Mouse (Mus musculus) heart, postnatal 10 days (tissue): Measurements from ENCODE around the gene Pxdn. TPM values are rescaled to one million over a fixed set of nuclear protein-coding genes. Genes with fewer than 3 reads are reported as not detected.

Experiments used
- DNase-seq, 2 experiments: peaks; one replicate each; pipeline ENCODE4 v3.0.0; 2021
- intact Hi-C: fragments of 180-260 bp; cut with DNase I; formaldehyde crosslinking; loops from one replicate; pipeline ENCODE4 v1.15.1; 2025
- total RNA-seq, 2 experiments: library from RNA; stranded (reverse); gene quantifications; 2 replicates each; pipeline ENCODE4 v1.2.3; 2021

Pxdn gene
- total RNA-seq, 2 experiments from 2014 or later, result 212 to 245 TPM

DNA sequence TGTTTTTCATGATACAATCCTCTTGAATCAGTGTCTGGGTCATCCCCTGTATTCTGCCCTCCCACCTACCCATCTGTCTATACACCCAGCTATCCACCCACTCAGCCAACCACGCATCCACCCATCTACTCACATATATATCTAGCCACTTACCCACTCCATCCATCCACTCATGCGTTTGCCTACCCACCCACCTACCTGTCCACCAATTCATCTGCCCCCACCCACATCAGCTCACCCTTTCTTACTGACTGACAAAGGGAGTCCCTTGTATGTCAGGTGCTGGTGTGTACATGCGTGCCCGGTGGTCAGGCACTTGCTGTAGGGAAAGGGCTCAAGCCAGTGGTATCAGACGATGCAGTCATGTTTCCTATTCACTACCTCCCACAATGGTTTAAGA is 14.1 kb downstream of the Pxdn start:
- intact Hi-C loops, result no loop called here
- no peak for DNase-seq

DNA sequence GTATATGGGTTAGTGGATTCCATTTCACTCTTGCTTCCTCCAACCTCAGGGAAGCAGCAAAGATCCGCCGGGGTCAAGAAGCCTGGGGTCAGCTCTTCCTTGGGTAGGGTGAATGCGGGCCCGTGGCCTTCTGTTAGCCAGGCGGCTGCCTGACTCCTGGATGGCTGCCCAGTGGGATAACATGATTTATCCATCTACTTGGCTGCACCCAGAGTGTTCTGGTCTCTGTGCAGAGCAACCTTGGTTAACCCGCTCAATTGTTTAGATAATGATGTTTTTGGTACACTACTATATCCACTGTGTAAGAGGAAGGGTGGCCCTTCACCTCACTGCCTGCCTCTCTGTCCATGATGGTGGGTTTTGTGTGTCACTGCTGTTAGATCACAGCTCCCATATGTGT is 14.7 kb downstream of the Pxdn start:
- peak; percentile 75 for DNase-seq
- intact Hi-C loops, result no loop called here

DNA sequence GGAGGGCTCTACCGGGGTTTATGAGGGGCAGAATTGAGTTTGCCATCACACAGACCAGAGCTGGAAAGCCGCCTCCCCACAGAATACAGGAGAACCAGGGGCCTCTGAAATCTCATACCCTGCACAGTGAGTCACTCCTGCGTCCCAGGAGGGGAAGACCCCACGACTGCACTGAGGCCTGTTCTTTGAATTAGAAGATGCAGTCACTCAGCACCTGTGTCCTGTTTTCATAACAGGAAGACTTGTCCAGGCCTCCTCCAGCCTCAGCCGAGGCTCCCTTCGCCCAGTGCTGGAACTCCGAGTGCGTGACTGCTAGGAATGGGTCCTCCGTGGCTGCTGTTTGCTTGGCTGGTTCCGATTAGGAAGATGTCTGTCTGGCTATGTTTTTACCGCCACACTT is 16.6 kb downstream of the Pxdn start:
- DNase-seq, result peak in 1 of 2 experiments; percentile 56
- intact Hi-C loops, result no loop called here

DNA sequence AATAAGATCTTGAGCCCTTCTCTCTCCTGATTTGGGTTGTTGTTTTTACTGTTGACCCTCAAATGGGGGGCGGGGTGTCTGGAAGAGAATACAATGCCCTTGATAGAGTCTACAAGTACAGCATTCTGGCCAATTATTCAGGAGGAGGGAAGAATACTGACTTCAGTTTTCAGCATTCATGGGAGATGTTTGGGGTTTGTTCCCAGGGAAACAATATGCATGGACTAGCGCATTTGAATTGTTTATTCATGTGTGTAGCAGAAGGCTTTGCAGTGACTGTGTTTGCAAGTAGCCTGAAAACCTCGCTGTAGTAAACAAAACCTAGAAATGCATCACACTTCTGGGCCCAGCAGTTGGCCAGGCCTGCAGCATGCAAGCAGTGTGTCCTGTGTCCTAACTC is 17.1 kb downstream of the Pxdn start:
- DNase-seq, result no peak

DNA sequence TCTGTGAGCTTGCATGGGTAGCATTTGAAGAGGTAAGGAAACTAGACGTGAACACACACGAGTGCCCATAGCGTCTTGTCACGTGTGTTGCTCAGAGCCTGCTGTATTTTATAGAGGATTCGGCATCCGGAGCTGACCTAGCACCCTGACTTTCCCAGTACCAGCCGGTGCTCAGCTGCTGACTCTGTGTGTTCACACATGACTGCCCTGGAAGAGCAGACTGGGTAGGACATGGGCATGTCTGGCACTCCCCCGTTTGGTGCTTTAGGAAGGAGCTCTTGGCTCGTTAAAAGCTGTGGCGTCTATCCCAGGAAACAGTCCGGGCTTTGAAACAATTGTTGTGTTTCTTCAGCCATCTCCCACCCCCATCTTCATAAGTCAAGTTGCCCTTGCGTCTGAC is 19.6 kb downstream of the Pxdn start:
- intact Hi-C loops, result no loop called here
- no peak for DNase-seq

More for the DNA sequence above, 17.1 kb downstream of the Pxdn start:
- intact Hi-C loops, result no loop called here

DNA sequence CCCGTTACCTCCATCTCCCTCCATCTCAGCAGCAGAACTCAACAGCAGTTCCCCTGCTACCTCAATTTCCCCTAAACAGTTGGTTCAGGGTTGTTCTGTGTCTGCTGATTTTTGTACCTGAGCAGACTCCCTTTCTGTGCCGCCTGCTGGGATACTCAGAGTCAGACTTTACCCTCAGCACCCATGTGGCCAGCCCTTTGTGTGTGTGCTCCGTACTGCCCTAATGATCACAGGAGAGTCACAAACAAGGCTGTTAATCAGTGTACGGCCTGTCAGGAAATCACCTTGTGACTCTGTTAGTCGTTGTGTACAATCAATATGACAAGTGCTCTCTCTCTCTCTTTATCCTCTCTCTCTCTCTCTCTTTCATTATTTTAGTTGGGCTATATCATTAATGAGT is 21.2 kb downstream of the Pxdn start:
- intact Hi-C loops, result no loop called here
- DNase-seq, result no peak

DNA sequence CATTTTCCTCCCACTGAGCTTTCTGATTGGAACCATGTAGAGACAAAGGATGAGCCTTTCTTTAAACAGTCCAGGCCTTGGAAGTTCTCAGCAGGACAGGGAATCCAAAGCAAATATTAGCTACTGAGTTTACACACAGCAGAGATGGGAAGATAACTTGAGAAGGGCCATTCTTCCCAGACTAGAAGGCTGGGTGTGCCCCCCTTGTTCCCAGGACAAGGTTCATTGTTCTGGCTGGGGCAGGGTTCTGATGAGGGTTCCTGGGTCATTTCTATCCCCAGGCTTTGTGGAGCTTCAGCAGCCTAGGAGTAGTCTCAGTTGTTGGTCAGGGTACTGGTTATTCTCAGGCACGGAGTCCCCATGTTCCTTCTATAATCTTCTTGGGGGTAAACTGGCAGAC is 23.6 kb downstream of the Pxdn start:
- intact Hi-C loops, result no loop called here
- DNase-seq, result no peak

DNA sequence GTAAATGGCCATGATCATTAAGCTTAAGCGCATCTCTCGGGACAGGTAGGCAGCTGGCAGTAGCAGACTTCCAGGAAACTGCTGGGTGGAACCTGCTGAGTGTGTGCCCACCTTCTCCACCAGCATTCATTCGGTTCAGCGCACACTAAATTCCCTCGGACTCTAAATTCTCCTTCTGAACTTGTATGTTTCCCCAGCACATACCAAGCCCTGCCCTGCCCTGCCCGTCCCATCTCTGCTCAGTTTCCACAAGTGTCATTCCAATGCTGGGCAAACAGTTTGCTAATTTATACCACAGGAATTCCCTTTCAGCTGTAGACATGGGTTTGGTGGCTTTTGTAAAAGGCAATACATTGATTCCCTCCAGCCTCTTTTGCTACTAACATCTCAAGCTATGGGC is 27.6 kb downstream of the Pxdn start:
- intact Hi-C loops, result no loop called here
- no peak for DNase-seq

DNA sequence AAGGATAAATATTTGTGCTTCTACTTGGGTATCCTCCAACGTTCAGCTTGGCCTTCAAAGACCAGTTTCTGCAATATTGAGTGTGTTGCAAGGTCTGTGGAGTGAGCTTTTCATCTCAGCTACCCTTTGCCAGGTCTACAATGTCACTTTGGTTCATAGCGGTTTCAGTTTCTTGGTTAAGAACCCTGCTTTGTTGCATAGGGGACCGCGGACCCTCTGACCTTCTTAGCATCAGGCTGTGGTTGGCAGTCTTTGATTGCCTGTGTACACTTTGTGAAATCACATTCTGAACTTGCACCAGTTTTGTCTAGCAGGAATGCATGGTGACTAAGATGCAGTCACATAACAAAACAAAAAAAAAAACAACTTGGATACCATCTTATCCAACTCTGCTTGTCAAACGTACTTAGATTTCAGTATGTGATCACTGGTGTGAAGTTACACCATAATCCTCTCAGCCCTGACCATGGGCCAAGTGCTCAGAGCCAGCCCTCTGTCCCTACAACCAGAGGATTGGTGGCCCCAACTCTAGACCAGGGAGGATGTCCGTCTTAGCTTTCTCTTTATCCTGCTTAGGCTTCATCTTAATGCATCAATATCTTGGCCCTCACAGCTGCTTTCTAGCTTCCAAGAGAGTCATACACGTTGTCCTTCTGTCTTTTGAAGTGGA is 34.5 kb downstream of the Pxdn start:
- intact Hi-C loops, result loop anchor here (5.0 kb wide), 1 partner anchor 35 kb away; the partner anchor contains the start of gene Pxdn
- no peak for DNase-seq

DNA sequence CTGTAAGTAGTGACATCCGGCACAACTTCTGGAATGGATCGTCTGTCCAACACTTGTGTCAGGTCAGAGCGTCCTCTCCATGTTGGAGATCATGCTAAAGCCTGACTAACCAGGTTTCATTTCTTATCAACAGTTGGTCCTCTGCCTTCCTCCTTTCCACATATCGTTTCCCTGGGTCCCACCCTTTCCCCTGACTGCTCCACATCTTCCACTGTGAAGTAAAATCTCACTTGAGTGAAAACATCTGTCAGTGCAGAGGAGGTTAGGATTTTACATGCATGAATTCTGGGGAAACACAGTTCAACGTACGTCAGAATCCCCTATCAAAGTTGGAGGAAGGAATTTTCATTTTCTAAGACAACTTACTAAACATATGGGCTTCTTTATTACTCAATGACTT is 35.1 kb downstream of the Pxdn start:
- DNase-seq, result peak; percentile 51 to 52
- intact Hi-C loops, result loop anchor here (5.0 kb wide), 1 partner anchor 35 kb away; the partner anchor contains the start of gene Pxdn

DNA sequence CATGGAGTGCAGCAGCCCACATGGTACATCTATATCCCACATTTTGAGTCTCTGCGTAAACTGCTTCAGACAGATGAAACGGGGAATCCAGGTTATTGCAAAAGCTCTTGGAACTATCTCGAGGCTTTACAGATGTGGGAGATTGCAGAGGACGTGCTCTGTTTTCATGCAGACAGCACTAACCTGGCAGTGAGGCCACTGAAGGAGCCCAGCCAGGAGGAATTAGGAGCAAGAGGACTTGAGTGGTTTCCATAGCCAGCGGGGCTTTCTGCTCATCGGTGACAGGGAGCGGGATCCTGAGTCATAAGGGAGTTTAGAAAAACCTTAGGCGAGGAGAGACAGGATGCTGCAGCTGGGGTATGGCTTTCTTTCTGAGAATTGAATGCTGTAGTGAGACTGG is 42.7 kb downstream of the Pxdn start:
- no peak for DNase-seq
- intact Hi-C loops, result no loop called here

DNA sequence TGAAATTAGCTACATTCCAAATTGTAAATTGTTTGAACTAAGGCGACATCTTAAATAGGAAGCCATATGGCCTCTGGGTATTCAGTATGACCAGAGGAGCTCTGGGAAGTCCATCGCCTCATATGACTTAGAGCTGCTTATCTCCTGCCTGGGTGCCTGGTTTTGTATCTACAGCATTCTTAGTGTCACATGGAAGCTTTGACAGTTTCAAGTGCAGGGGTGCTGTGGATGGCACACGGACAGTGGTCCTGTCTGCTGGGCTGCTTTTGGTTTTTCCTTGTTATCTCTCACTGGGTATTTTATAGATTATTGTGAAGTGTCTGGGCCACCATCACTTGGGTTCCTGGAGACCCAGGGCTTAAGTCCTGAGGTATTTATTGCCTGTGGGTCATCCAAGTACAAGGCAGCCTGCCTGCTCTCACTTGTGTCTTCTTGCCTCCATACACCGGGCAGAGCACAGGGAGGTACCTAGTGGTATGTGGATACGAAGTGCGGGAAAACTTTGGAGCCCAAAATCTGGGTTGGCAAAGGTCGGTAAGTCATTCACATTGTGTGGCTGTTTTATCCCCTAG is 44.4 kb downstream of the Pxdn start:
- peak; percentile 52 to 53 for DNase-seq
- intact Hi-C loops, result no loop called here

DNA sequence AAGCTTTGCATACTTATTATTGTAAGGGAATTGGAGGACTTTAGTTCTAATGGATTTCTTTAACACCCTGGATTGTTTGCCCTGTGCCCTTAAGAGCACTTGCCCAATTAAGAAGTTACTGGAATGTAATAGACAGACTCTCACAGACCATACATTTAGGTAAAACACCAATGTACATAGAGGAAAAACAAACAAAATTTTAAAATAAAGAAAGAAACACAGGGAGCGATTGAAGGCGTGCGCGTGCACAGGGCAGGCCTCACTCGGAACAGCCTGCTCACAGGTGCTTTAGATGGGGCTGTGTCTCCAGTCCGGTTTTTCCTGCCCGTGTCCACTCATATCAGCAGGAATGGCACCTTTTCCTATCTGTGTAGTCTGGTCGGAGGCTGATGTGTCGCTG is 45.8 kb downstream of the Pxdn start:
- no peak for DNase-seq
- intact Hi-C loops, result no loop called here

DNA sequence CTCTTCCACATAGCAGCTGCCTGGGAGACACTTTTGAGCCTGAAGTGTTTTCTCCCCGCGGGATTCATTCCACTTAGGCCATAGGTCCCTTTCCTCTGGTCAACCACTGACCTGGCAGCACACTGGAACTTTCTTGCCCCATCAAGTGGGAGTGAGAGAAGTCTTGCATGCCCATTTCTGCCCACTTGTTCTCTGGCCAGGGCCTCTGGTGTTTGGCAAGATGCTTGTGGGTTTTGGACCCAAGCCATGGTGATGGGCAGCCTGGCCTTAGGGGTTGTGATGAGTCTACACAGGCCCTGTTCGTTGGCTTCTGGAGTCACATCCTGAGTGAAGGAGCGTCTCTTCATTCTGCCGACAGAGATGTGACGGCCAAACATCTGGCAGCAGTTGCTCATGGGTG is 47.7 kb downstream of the Pxdn start:
- DNase-seq, result no peak
- intact Hi-C loops, result loop anchor here (2.0 kb wide), 1 partner anchor 58 kb away; no protein-coding TSS in a partner anchor

DNA sequence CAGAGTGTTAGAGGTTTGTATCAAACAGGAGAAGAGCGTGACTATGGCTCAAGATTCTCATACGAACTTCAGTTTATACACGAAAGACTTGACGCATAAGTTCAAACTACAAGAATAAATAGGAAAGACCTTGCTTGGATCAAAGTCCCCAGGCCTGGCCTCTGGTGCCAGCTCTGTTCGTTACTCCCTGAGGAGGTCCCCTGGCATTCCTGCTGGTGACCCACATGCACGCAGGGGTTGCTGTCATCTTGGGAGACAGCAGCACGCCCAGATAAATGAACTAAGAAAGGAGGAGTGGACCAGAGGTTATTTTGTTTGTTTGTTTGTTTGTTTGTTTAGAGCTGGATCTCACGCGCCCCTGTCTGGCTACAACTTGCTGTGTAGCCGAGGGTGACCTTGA is 48.8 kb downstream of the Pxdn start:
- no peak for DNase-seq
- intact Hi-C loops, result no loop called here

DNA sequence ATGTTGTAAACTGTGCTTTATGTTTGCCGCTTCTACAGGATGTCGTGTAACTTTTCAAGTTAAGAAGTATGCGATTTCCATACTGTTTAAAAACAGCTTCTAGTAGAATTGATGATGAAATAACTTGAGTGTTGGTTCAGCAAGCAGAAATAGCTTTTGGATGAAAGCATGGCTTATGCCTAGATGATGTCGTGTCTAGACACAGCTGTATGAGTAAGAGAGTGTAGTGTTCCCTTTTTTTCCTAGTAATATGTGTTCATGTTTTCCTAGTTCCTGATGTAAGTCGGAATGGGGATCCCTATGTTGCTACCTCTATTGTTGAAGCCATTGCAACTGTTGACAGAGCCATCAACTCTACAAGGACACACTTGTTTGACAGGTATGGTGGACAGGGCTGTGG is 61.5 kb downstream of the Pxdn start:
- no peak for DNase-seq
- intact Hi-C loops, result no loop called here

DNA sequence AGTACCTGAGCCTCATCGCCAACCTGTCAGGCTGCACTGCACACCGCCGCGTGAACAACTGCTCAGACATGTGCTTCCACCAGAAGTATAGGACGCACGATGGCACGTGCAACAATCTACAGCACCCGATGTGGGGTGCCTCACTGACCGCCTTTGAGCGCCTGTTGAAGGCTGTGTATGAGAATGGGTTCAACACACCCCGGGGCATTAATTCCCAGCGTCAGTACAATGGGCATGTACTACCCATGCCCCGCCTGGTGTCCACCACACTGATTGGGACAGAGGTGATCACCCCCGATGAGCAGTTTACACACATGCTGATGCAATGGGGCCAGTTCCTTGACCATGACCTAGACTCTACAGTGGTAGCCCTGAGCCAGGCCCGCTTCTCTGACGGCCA is 64.5 kb downstream of the Pxdn start:
- no peak for DNase-seq
- intact Hi-C loops, result no loop called here

DNA sequence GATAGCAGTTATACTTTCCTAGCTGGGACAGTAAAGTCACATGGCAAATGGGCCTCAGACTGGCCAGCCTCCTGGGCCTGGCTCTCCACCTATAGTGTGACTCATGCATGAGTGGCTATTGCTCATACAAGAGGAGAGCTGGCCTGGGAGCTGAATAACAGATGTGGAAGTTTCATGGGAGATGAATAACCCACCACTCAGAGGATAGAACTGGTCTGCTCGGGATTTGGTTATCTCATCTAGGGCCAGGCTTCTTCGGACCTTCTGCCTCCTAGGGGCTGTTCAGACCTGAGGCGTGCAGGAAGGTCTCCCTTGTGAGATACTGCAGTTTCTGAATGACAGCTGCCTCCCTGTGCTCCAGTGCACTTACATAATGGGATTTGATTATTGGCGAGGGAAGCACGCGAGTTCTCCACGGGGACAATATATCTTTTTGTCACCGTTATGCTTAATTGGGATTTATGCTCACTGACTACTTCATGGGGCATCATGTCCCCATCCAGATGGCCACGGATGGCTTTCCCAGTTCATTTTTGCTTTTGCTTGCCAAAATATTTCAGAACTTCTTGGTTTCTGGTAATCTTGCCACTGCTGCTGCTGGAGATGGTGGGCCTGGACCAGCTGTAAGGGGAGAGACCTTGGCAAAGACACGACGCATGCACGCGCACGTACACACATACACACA is 66.4 kb downstream of the Pxdn start:
- intact Hi-C loops, result no loop called here
- DNase-seq, result peak; percentile 48 to 58

DNA sequence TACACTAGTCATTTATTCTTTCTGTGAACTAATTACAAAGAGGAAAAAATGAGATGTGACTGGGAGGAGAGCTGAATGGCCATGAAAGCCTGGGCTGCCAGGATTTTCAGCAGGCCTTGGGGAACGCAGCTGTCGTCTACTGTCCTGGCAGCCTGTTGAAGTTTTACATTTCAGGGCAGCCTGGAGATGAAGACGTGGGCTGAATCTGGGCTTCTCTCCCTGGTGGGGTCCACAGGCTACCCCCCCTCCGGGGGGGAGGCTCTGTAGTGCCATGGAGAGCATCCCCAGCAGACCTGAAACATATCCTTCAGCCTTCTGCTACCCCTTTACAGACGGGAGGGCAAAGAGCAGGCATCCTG is 66.9 kb downstream of the Pxdn start:
- intact Hi-C loops, result no loop called here

DNA sequence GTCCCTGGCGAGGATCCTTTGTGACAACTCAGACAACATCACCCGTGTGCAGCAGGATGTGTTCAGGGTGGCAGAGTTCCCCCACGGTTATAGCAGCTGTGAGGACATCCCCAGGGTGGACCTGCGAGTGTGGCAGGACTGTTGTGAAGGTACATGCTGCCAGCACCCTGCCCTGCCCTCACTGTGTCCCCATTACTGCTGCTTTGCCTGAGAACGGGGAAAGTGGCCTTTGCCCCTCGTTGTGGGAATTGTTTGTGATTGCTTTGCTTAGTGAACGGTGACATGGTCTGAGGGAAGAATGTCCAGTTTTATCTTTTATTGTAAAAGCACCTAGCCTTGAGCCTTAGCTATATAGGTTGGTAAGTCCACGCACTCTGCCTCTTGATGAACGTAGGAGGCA is 69.2 kb downstream of the Pxdn start:
- intact Hi-C loops, result no loop called here
- DNase-seq, result no peak

More for the DNA sequence above, 66.9 kb downstream of the Pxdn start:
- DNase-seq, result no peak

DNA sequence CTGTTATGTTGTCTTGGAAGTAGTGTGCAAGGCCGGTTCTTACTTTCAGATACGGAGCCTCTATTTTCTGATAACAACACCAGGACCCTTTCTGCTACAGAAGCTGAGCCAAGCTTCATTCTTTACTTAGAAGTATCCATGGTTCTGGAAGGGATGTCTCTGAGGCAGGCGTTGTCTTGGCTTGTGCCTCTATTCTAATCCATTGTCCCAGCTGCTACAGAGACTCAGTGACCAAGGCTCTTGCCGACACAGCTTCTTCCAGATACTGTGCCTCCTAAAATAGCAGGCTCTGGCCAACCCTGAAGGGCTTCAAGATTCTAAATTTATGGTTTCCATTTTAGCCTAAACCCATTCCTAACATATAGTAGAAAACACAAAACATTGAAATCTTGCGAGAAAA is 71.3 kb downstream of the Pxdn start:
- intact Hi-C loops, result no loop called here
- DNase-seq, result peak in 1 of 2 experiments; percentile 27

DNA sequence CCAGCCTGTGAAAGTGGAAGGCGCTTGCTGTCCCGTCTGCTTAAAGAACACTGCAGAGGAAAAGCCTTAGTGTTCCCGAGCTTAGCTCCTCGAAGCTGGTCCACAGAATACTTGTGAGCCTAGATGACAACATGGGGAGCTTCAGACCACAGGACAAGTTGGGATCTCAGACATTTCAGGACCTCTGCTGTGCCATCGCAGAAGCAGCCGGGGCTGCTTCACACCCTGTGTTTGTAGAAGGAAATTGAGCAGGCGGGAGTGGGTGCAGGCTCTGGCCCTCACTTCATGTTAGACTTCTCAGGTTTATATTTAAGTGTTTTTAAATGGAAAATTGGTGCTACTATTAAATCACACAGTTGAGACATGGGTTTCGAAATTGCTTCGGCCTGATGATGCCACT is 78.1 kb downstream of the Pxdn start:
- no peak for DNase-seq
- intact Hi-C loops, result no loop called here
